Mouse (Mus musculus): ENCODE measurements around the gene Coa6.

The Coa6 gene

DNA sequence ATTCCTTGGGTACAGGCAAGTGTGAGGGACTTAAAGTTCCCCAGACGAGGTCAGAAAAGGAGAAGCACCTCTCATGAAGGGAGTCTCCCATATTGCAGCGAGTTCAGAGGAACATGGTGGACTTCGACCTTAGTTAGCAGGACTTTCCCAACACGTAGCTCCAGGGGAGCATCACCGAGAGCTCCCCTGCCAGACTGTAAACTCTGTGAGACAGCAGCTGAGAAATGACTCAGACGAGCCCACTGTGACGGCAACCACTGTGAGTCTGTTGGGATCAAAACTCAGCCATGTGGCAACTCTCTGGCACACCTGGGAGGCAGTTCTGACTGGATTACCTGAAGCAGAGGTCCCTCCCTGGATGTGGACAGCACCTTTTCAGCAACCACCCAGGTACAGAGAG is 41.8 kb downstream of the Coa6 start:
- no peak for DNase-seq (ENCODE audit: low spot score)

- no peak for DNase-seq (ENCODE audit: low spot score)
These were observed 51.5 kb downstream of the Coa6 start for GRCm38 (mm10) chr8:126473802-126474298.

DNA sequence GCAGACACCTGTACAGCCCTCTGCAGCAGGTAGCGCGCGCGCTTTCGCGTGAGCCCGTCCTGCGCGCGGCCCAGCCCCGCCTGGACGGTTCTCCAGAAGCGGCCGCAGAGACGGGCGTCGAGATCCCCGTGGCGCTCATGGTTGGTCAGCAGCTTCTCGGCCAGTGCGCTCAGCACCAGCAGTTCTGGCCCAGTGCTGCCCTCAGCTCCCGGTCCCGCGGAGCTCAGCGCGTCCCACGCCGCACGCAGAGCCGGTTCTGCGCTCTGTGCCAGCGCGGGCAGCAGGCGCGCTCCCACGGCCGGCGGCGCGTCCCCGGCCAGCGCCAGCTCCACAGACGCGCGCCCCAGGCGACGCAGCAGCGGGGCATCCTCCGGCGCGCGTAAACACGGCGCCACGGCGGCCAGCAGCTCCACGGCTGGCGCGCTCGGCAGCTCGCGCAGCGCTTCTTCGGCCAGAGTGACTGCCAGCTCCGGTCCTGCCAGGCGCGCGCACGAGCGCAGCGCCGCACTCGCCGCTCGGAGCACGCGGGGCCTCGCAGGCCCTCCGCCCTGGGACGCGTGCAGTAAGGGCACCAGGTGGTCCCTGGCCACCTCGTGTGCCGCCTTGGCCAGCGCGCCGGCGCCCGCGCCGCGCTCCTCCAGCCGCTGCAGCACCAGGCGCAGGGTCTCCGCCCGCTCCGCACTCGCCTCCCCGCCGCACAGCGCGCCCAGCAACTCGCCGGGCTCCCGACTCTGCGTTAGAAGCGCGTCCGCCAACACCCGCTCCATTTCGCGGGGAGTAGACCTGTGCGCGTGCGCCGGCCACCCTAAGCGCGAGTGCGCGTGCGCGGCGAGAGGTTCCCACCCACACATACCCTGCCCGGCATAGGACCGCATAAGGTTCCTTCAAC is 52.2 kb downstream of the Coa6 start, which contains the start of gene Tarbp1:
Tarbp1 (minus strand) TSS at position 767 of the 889 bp plus-strand sequence.
- peak; percentile 83 for DNase-seq (ENCODE audit: low spot score)
